Comparison of ENCODE assay signal across 8 mouse cellular contexts in genomic region chr10:128059207-128059981, GRCm38 (mm10). TPM values are rescaled to one million over a fixed set of nuclear protein-coding genes. Genes with fewer than 3 reads are reported as not detected.
A peak's percentile ranks its signal among the peaks of the same experiment; 100 is the strongest.
DNase-seq lines count a peak whose midpoint lies in the region; ATAC-seq and TF ChIP-seq lines count a peak whose summit lies in the region.

No protein-coding gene starts in this region.

- peak; percentile 79 for DNase-seq in B cell, adult 2 months
- peak; percentile 55 to 56 for DNase-seq in adrenal gland, adult 18-20 months (ENCODE audit: low spot score in 2 of 2)
- DNase-seq in kidney, postnatal 25 days, result peak; percentile 50 to 71
- DNase-seq in lung, adult 2 months, result peak; percentile 56
- peak; percentile 63 to 70 for DNase-seq in thymus, adult 18-20 months

- H3K4me1 ChIP-seq in heart, embryonic 16.5 days (ENCODE audit: control insufficient read depth, insufficient read depth, low read length), result peaks cover 20% of the 10 kb centered on the region
- peaks cover 12% of the 10 kb centered on the region for H3K4me1 ChIP-seq in lung, adult 2 months (ENCODE audit: control insufficient read depth, insufficient read depth, low read length)
- peaks cover 34% of the 10 kb centered on the region for H3K4me1 ChIP-seq in neural tube, embryonic 13.5 days (replicated peaks)

- no peaks in the 10 kb centered on the region for H3K27me3 ChIP-seq in heart, embryonic 16.5 days (ENCODE audit: control insufficient read depth, insufficient read depth, low read length)
- no peaks in the 10 kb centered on the region for H3K27me3 ChIP-seq in neural tube, embryonic 13.5 days

- peak overlapping the region; percentile 93 for H3K27ac ChIP-seq in heart, embryonic 16.5 days (ENCODE audit: low read length)
- peak overlapping the region; percentile 99 for H3K27ac ChIP-seq in neural tube, embryonic 13.5 days (replicated peaks)

- H3K4me3 ChIP-seq in heart, embryonic 16.5 days (ENCODE audit: low read length), result peak overlapping the region; percentile 98
- H3K4me3 ChIP-seq in lung, adult 2 months (replicated peaks; ENCODE audit: extremely low read depth, low read depth, low read length), result peak overlapping the region; percentile 90
- H3K4me3 ChIP-seq in neural tube, embryonic 13.5 days, result peak overlapping the region; percentile 96

- TF ChIP-seq POLR2A in lung, adult 2 months (IDR thresholded peaks at IDR 0.05; ENCODE audit: borderline replicate concordance, extremely low read depth, low read depth, low read length), result no peak

- no peaks in the 10 kb centered on the region for H3K9me3 ChIP-seq in heart, embryonic 16.5 days (replicated peaks; ENCODE audit: control insufficient read depth, low read length)
- no peaks in the 10 kb centered on the region for H3K9me3 ChIP-seq in neural tube, embryonic 13.5 days

- WGBS in heart, embryonic 16.5 days, result 1% methylated on average over 62 of the region's 62 CpGs
- WGBS in lung, adult 2 months, result under 1% methylated on average over 62 of the region's 62 CpGs
- WGBS in neural tube, embryonic 13.5 days, result under 1% methylated on average over 62 of the region's 62 CpGs

- H3K36me3 ChIP-seq in heart, embryonic 16.5 days (ENCODE audit: control insufficient read depth, insufficient read depth), result no peaks in the 10 kb centered on the region
- peaks cover 7% of the 10 kb centered on the region for H3K36me3 ChIP-seq in neural tube, embryonic 13.5 days

- peak; percentile 61 for ATAC-seq in erythroid progenitor cell, adult 5-6 weeks (replicated peaks; ENCODE audit: low FRiP score, poor library complexity, severe bottlenecking)
- peak; percentile 69 for ATAC-seq in heart, embryonic 16.5 days (replicated peaks; ENCODE audit: extremely low read depth, insufficient read depth, low FRiP score)
- ATAC-seq in neural tube, embryonic 13.5 days (ENCODE audit: low read depth), result peak; percentile 62

- peak overlapping the region; percentile 84 for H3K9ac ChIP-seq in heart, embryonic 16.5 days (ENCODE audit: low read length)
- peak overlapping the region; percentile 95 for H3K9ac ChIP-seq in neural tube, embryonic 13.5 days

- peak overlapping the region; percentile 97 for H3K4me2 ChIP-seq in heart, embryonic 16.5 days (ENCODE audit: low read depth, low read length)
- peak overlapping the region; percentile 91 for H3K4me2 ChIP-seq in neural tube, embryonic 13.5 days

- TF ChIP-seq CTCF in lung, adult 2 months (IDR thresholded peaks at IDR 0.05; ENCODE audit: insufficient read depth, low read length), result no peak

RNA-seq across cellular contexts. Expression of gene Ptges3, which starts 0.6 kb away (rescaled TPM):
- 100 to 1,000 TPM; 228 to 248 TPM for total RNA-seq in adrenal gland, adult 18-20 months (2021)
- 84.0 and 85.9 TPM in 2 replicates for total RNA-seq in erythroid progenitor cell, adult 5-6 weeks (2015; ENCODE audit: low replicate concordance)
- total RNA-seq in erythroid progenitor cell, adult 5-6 weeks (2017; ENCODE audit: low replicate concordance), result 87.1 and 111 TPM in 2 replicates
- 263 and 278 TPM in 2 replicates for polyA plus RNA-seq in heart, embryonic 16.5 days (2015; fragmentation: Nextera tagmentation; extraction: Ambion mirVana)
- polyA plus RNA-seq in lung, adult 2 months (2012; rRNA removed), result 43.8 and 84.2 TPM in 2 replicates
- polyA plus RNA-seq in neural tube, embryonic 13.5 days (2015; fragmentation: Nextera tagmentation; extraction: Ambion mirVana), result 448 and 456 TPM in 2 replicates

RNA-seq across cellular contexts. Expression of gene Atp5b, which starts 23.7 kb away (rescaled TPM):
- total RNA-seq in adrenal gland, adult 18-20 months (2021), result 1,000 to 10,000 TPM; 2,783 to 4,328 TPM
- total RNA-seq in erythroid progenitor cell, adult 5-6 weeks (2015; ENCODE audit: low replicate concordance), result 755 and 881 TPM in 2 replicates
- total RNA-seq in erythroid progenitor cell, adult 5-6 weeks (2017; ENCODE audit: low replicate concordance), result 598 and 1,019 TPM in 2 replicates
- 6,748 and 7,106 TPM in 2 replicates for polyA plus RNA-seq in heart, embryonic 16.5 days (2015; fragmentation: Nextera tagmentation; extraction: Ambion mirVana)
- polyA plus RNA-seq in lung, adult 2 months (2012; rRNA removed), result 1,519 and 1,632 TPM in 2 replicates
- polyA plus RNA-seq in neural tube, embryonic 13.5 days (2015; fragmentation: Nextera tagmentation; extraction: Ambion mirVana), result 2,119 and 2,171 TPM in 2 replicates

RNA-seq across cellular contexts. Expression of gene Naca, which starts 24.0 kb away (rescaled TPM):
- 100 to 1,000 TPM; 612 to 654 TPM for total RNA-seq in adrenal gland, adult 18-20 months (2021)
- total RNA-seq in erythroid progenitor cell, adult 5-6 weeks (2015; ENCODE audit: low replicate concordance), result 228 and 341 TPM in 2 replicates
- total RNA-seq in erythroid progenitor cell, adult 5-6 weeks (2017; ENCODE audit: low replicate concordance), result 391 and 449 TPM in 2 replicates
- 419 and 441 TPM in 2 replicates for polyA plus RNA-seq in heart, embryonic 16.5 days (2015; fragmentation: Nextera tagmentation; extraction: Ambion mirVana)
- polyA plus RNA-seq in lung, adult 2 months (2012; rRNA removed), result 102 and 113 TPM in 2 replicates
- polyA plus RNA-seq in neural tube, embryonic 13.5 days (2015; fragmentation: Nextera tagmentation; extraction: Ambion mirVana), result 612 and 618 TPM in 2 replicates

RNA-seq across cellular contexts. Expression of gene Baz2a, which starts 32.0 kb away (rescaled TPM):
- 10 to 100 TPM; 35.6 to 45.3 TPM for total RNA-seq in adrenal gland, adult 18-20 months (2021)
- total RNA-seq in erythroid progenitor cell, adult 5-6 weeks (2015; ENCODE audit: low replicate concordance), result 89.4 and 109 TPM in 2 replicates
- 87.9 and 88.6 TPM in 2 replicates for total RNA-seq in erythroid progenitor cell, adult 5-6 weeks (2017; ENCODE audit: low replicate concordance)
- 6.6 and 8.5 TPM in 2 replicates for polyA plus RNA-seq in heart, embryonic 16.5 days (2015; fragmentation: Nextera tagmentation; extraction: Ambion mirVana)
- 26.9 and 40.7 TPM in 2 replicates for polyA plus RNA-seq in lung, adult 2 months (2012; rRNA removed)
- 10.9 and 12.2 TPM in 2 replicates for polyA plus RNA-seq in neural tube, embryonic 13.5 days (2015; fragmentation: Nextera tagmentation; extraction: Ambion mirVana)

RNA-seq across cellular contexts. Expression of gene Prim1, which starts 44.4 kb away (rescaled TPM):
- 1 to 10 TPM; 2.8 to 3.5 TPM for total RNA-seq in adrenal gland, adult 18-20 months (2021)
- 144 and 177 TPM in 2 replicates for total RNA-seq in erythroid progenitor cell, adult 5-6 weeks (2015; ENCODE audit: low replicate concordance)
- total RNA-seq in erythroid progenitor cell, adult 5-6 weeks (2017; ENCODE audit: low replicate concordance), result 110 and 170 TPM in 2 replicates
- 45.8 and 50.8 TPM in 2 replicates for polyA plus RNA-seq in heart, embryonic 16.5 days (2015; fragmentation: Nextera tagmentation; extraction: Ambion mirVana)
- polyA plus RNA-seq in lung, adult 2 months (2012; rRNA removed), result 1.4 and 2.3 TPM in 2 replicates
- polyA plus RNA-seq in neural tube, embryonic 13.5 days (2015; fragmentation: Nextera tagmentation; extraction: Ambion mirVana), result 32.1 and 35.9 TPM in 2 replicates

Comparison
In these comparisons a context has a peak if more than half of its experiments do, and no peak if none do; other contexts are left out.
1. Peak in every context shown above with its lines: DNase-seq, ATAC-seq, H3K4me3 ChIP-seq and H3K27ac ChIP-seq.